Mouse (Mus musculus) CH12.LX (cell line): Measurements from ENCODE around the gene Zc2hc1b. TPM values are rescaled to one million over a fixed set of nuclear protein-coding genes. Genes with fewer than 3 reads are reported as not detected.
"Not testable (repeated sequence)": the region's sequence is repeated elsewhere in the genome, so short reads cannot be mapped to it uniquely, and the experiment has no call there.

Experiments used
- DNase-seq: peaks from one replicate; pipeline ENCODE4 v3.0.0-alpha.2; 2013; ENCODE audit errors: extremely low read depth
- H3K27ac ChIP-seq: 2 replicates; pipeline ENCODE4 v1.5.1; 2012; ENCODE audit warnings: low read depth, mild to moderate bottlenecking, control low read depth, moderate library complexity; ENCODE audit not compliant: insufficient read depth
- H3K27me3 ChIP-seq: replicated peaks from 2 replicates; pipeline ENCODE3; 2012; ENCODE audit warnings: inconsistent platforms
- H3K36me3 ChIP-seq, 2 experiments: replicated peaks in 1 of 2; 2 replicates each; pipeline versions ENCODE3 to v1.6.1; 2012; ENCODE audit warnings: inconsistent platforms in 1 of 2, low read length in 1 of 2, mild to moderate bottlenecking in 1 of 2, mixed read lengths in 1 of 2, moderate library complexity in 1 of 2; ENCODE audit not compliant: control insufficient read depth in 1 of 2, insufficient read depth in 1 of 2
- H3K4me1 ChIP-seq, 2 experiments: 2 replicates each; pipeline ENCODE4 v1.6.1; 2012; ENCODE audit warnings: inconsistent platforms in 1 of 2, moderate library complexity in 1 of 2; ENCODE audit not compliant: insufficient read depth in 2 of 2, control insufficient read depth in 1 of 2
- H3K4me2 ChIP-seq: 2 replicates; pipeline ENCODE4 v1.6.1; 2012; ENCODE audit warnings: low read depth, mild to moderate bottlenecking, control low read depth; ENCODE audit not compliant: poor library complexity, insufficient read depth, severe bottlenecking
- H3K4me3 ChIP-seq, 3 experiments: fragments of 150-350 bp in 1 of 3; sonication (generic) in 1 of 3; replicated peaks in 1 of 3; 2 replicates each; pipeline versions ENCODE3 to v1.5.1; 2011 to 2012; ENCODE audit warnings: low read depth in 2 of 3, low read length in 2 of 3, mild to moderate bottlenecking in 2 of 3, moderate library complexity in 2 of 3, control low read depth in 1 of 3, improper control_type of control experiment in 1 of 3, inconsistent platforms in 1 of 3, mixed read lengths in 1 of 3; ENCODE audit not compliant: poor library complexity in 1 of 3
- H3K79me2 ChIP-seq: replicated peaks from 2 replicates; pipeline ENCODE4 v1.6.1; 2012; ENCODE audit warnings: mild to moderate bottlenecking, moderate library complexity; ENCODE audit not compliant: control insufficient read depth, poor library complexity, insufficient read depth, severe bottlenecking; ENCODE audit errors: extremely low read depth
- H3K9ac ChIP-seq: 2 replicates; pipeline ENCODE4 v1.6.1; 2012; ENCODE audit warnings: low read depth, mild to moderate bottlenecking, control low read depth, moderate library complexity; ENCODE audit not compliant: insufficient read depth
- H3K9me3 ChIP-seq: replicated peaks from 2 replicates; pipeline ENCODE3; 2012; ENCODE audit warnings: low read length, inconsistent platforms, mixed read lengths
- CHD1 ChIP-seq: IDR thresholded peaks from 2 replicates; pipeline ENCODE4 v1.6.1; 2012; ENCODE audit warnings: low read depth, low read length, improper control_type of control experiment, inconsistent platforms
- CTCF ChIP-seq, 2 experiments: IDR thresholded peaks in 1 of 2; conservative IDR thresholded peaks in 1 of 2; 2 replicates each; pipeline ENCODE4 v1.5.1; 2011 to 2012; ENCODE audit warnings: low read depth in 2 of 2, low read length in 2 of 2, improper control_type of control experiment in 1 of 2, inconsistent platforms in 1 of 2, mild to moderate bottlenecking in 1 of 2, moderate library complexity in 1 of 2
- E2F4 ChIP-seq: IDR thresholded peaks from 2 replicates; pipeline ENCODE4 v1.6.1; 2011; ENCODE audit warnings: low read depth, low read length, improper control_type of control experiment; ENCODE audit not compliant: insufficient replicate concordance
- ELF1 ChIP-seq: IDR thresholded peaks from 2 replicates; pipeline ENCODE4 v1.6.1; 2014; ENCODE audit warnings: low read depth, mild to moderate bottlenecking, inconsistent platforms, low read length, improper control_type of control experiment
- HCFC1 ChIP-seq: IDR thresholded peaks from 2 replicates; pipeline ENCODE4 v1.6.1; 2012; ENCODE audit warnings: low read depth, mild to moderate bottlenecking, inconsistent platforms, low read length, improper control_type of control experiment
- IRF4 ChIP-seq: IDR thresholded peaks from 2 replicates; pipeline ENCODE4 v1.6.1; 2014; ENCODE audit warnings: low read depth, mild to moderate bottlenecking, inconsistent platforms, low read length, improper control_type of control experiment
- JUND ChIP-seq: conservative IDR thresholded peaks from 2 replicates; pipeline ENCODE4 v1.6.1; 2011; ENCODE audit warnings: low read depth, low read length, improper control_type of control experiment
- KAT2A ChIP-seq: IDR thresholded peaks from 2 replicates; pipeline ENCODE4 v1.6.1; 2012; ENCODE audit warnings: low read length, improper control_type of control experiment, inconsistent platforms; ENCODE audit not compliant: insufficient replicate concordance
- MAFK ChIP-seq: IDR thresholded peaks from 2 replicates; pipeline ENCODE4 v1.6.1; 2011; ENCODE audit warnings: low read length, improper control_type of control experiment; ENCODE audit not compliant: insufficient replicate concordance
- MAX ChIP-seq: IDR thresholded peaks from 2 replicates; pipeline ENCODE4 v1.6.1; 2011; ENCODE audit warnings: low read length, improper control_type of control experiment
- MAZ ChIP-seq: IDR thresholded peaks from 2 replicates; pipeline ENCODE4 v1.6.1; 2012; ENCODE audit warnings: low read depth, mild to moderate bottlenecking, inconsistent platforms, low read length, improper control_type of control experiment, moderate library complexity
- MEF2A ChIP-seq: IDR thresholded peaks from 2 replicates; pipeline ENCODE4 v1.6.1; 2014; ENCODE audit warnings: low read depth, mild to moderate bottlenecking, inconsistent platforms, low read length, improper control_type of control experiment, borderline replicate concordance
- MXI1 ChIP-seq: IDR thresholded peaks from 2 replicates; pipeline ENCODE4 v1.6.1; 2011; ENCODE audit warnings: mild to moderate bottlenecking, low read depth, low read length, improper control_type of control experiment
- MYC ChIP-seq: IDR thresholded peaks from 2 replicates; pipeline ENCODE4 v1.6.1; 2011; ENCODE audit warnings: low read depth, mild to moderate bottlenecking, improper control_type of control experiment, low read length
- POLR2A ChIP-seq: IDR thresholded peaks from 2 replicates; pipeline ENCODE4 v1.6.1; 2011; ENCODE audit warnings: low read depth, mild to moderate bottlenecking, improper control_type of control experiment, low read length
- POLR2AphosphoS2 ChIP-seq: IDR thresholded peaks from 2 replicates; pipeline ENCODE4 v1.6.1; 2011; ENCODE audit warnings: low read depth, low read length, improper control_type of control experiment
- SIN3A ChIP-seq: IDR thresholded peaks from 2 replicates; pipeline ENCODE4 v1.6.1; 2012; ENCODE audit warnings: low read length, improper control_type of control experiment, inconsistent platforms
- SMC3 ChIP-seq: IDR thresholded peaks from 2 replicates; pipeline ENCODE4 v1.6.1; 2011; ENCODE audit warnings: low read depth, low read length, improper control_type of control experiment
- TBP ChIP-seq: conservative IDR thresholded peaks from 2 replicates; pipeline ENCODE4 v1.6.1; 2011; ENCODE audit warnings: low read depth, low read length, improper control_type of control experiment
- UBTF ChIP-seq: IDR thresholded peaks from 2 replicates; pipeline ENCODE4 v1.6.1; 2012; ENCODE audit warnings: low read depth, mild to moderate bottlenecking, inconsistent platforms, low read length, improper control_type of control experiment, moderate library complexity
- USF1 ChIP-seq: IDR thresholded peaks from 2 replicates; pipeline ENCODE4 v1.6.1; 2014; ENCODE audit warnings: low read depth, mild to moderate bottlenecking, inconsistent platforms, low read length, improper control_type of control experiment
- ZC3H11A ChIP-seq: IDR thresholded peaks from 2 replicates; pipeline ENCODE4 v1.6.1; 2012; ENCODE audit warnings: low read depth, mild to moderate bottlenecking, inconsistent platforms, low read length, improper control_type of control experiment
- ZKSCAN1 ChIP-seq: IDR thresholded peaks from 2 replicates; pipeline ENCODE4 v1.6.1; 2012; ENCODE audit warnings: low read depth, inconsistent platforms, low read length, improper control_type of control experiment, borderline replicate concordance
- ZNF384 ChIP-seq: IDR thresholded peaks from 2 replicates; pipeline ENCODE4 v1.6.1; 2012; ENCODE audit warnings: low read depth, low read length, improper control_type of control experiment, inconsistent platforms
- dilution Hi-C: fragments of 300-500 bp; cut with MboI; formaldehyde crosslinking; loops from 2 replicates; pipeline ENCODE4 v1.14.3; 2020; ENCODE audit warnings: low sequenced_read_pairs; ENCODE audit not compliant: extremely low pct_unique_long_range_greater_than_20kb, extremely low pct_ligation_motif_present
- in situ Hi-C: fragments of 300-500 bp; cut with MboI; formaldehyde crosslinking; loops from 3 replicates; pipeline ENCODE4 v1.14.3; 2019; ENCODE audit warnings: low sequenced_read_pairs, low pct_ligation_motif_present, low pct_unique_long_range_greater_than_20kb, mixed read lengths
- polyA plus RNA-seq: library from polyadenylated mRNA; unstranded; fragments of >175 nt; gene quantifications from 2 replicates; pipeline ENCODE4 v1.2.1, GENCODE M21; 2012; ENCODE audit warnings: low read depth; ENCODE audit not compliant: insufficient read length
- total RNA-seq, 2 experiments: library from RNA; depleted of rRNA; stranded (reverse); fragments of 300-350 nt in 1 of 2; fragments of >200 nt in 1 of 2; gene quantifications; 2 replicates each; pipeline ENCODE4 v1.2.3; 2012 to 2014

Zc2hc1b gene
- total and polyA plus RNA-seq, 3 experiments: not detected

- no peak overlapping the region for H3K4me2 ChIP-seq
- in situ Hi-C loops: no loop called here
- H3K9ac ChIP-seq: no peak overlapping the region
- peaks cover 5% of the 10 kb centered on the region for H3K79me2 ChIP-seq
- no peak overlapping the region for H3K27ac ChIP-seq
- H3K36me3 ChIP-seq: no peaks in the 10 kb centered on the region
- dilution Hi-C loops: no loop called here
- DNase-seq: no peak
- H3K4me1 ChIP-seq: peaks cover 0 to 6% of the 10 kb centered on the region in 2 experiments; a peak in 2 of 4 replicates
- no peaks in the 10 kb centered on the region for H3K27me3 ChIP-seq
- no peak overlapping the region for H3K4me3 ChIP-seq
- peaks cover 4% of the 10 kb centered on the region for H3K9me3 ChIP-seq
- TF ChIP-seq ZC3H11A (no peak), UBTF (no peak), ZKSCAN1 (no peak)
These were observed 19.2 kb upstream of the Zc2hc1b start for GRCm38 (mm10) chr10:13196872-13197507.

DNA sequence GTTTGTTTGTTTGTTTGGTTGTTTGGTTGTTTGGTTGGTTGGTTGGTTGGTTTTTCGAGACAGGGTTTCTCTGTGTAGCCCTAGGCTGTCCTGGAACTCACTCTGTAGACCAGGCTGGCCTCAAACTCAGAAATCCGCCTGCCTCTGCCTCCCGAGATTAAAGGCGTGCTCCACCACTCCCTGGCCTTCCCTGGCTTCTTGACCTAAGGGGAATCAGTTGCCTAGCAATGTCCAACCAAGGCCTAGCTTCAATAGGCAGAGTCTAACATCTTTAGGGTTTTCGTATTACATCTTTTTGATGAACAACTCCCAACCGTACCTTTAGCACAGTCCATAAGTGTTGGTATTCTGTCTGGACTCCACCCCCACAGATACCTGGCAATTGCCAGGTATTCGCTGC lies 15.7 kb upstream of the Zc2hc1b start:
- H3K4me2 ChIP-seq, H3K27me3 ChIP-seq, H3K9ac ChIP-seq, H3K9me3 ChIP-seq, dilution Hi-C loops, DNase-seq, H3K27ac ChIP-seq, H3K79me2 ChIP-seq, in situ Hi-C loops: not testable (repeated sequence)
- H3K4me1 ChIP-seq: peaks cover 3 to 18% of the 10 kb centered on the region in 2 experiments; a peak in 2 of 4 replicates
- H3K36me3 ChIP-seq: peaks cover 19 to 22% of the 10 kb centered on the region in 2 experiments
- H3K4me3 ChIP-seq: peak overlapping the region in 1 of 3 experiments; percentile 43

DNA sequence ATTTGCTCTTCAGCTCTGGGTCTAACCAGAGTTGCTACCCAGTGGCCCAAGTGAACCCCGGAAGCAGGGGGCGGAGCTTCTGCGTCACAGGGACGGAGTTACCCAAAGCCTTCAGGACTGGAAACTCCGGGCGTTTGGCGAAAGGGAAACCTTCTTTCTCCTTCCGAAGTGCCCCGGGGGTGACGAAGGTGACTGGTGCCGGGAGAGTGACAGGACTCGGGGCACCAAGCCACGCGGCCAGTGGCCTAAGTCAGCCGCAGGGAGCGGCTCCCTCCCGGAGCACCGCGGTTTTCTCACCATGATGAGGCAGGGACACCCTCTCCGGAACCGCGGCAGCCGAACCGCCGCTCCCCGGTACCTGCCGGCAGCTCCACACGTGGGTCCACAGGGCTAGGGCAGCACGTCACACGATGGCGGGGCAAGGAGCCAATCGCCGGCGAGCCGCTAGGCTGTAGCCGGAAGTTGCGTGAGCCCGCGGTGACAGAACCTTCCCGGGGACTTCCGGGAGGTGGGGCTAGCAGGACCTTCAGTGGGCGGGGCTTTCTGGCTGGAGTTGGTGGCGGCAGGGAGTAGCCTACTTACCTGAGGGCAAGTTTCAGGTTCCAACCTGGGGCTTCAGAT lies 15.0 kb upstream of the Zc2hc1b start, which contains the start of gene Ltv1:
Gene Ltv1, minus strand, starts transcription at position 438 of the 621 bp plus-strand sequence.
- peaks cover 9% of the 10 kb centered on the region for H3K79me2 ChIP-seq
- no peaks in the 10 kb centered on the region for H3K27me3 ChIP-seq
- peak within 1 kb of the TSS; percentile 89 for H3K4me2 ChIP-seq
- peaks cover 23 to 28% of the 10 kb centered on the region in 2 experiments for H3K36me3 ChIP-seq
- no peaks in the 10 kb centered on the region for H3K9me3 ChIP-seq
- H3K4me3 ChIP-seq: peak within 1 kb of the TSS; percentile 81 to 99 (median 94)
- dilution Hi-C loops: no loop called here
- H3K9ac ChIP-seq: peak within 1 kb of the TSS; percentile 94
- peak; percentile 95 for DNase-seq
- peak within 1 kb of the TSS; percentile 85 for H3K27ac ChIP-seq
- peaks cover 3 to 18% of the 10 kb centered on the region in 2 experiments; a peak in 2 of 4 replicates for H3K4me1 ChIP-seq
- in situ Hi-C loops: no loop called here
- no peak for TF ChIP-seq CHD1
- peak; percentile 86 for TF ChIP-seq SIN3A
- no peak for TF ChIP-seq ZKSCAN1
- peak; percentile 99 for TF ChIP-seq MXI1
- TF ChIP-seq MYC: peak; percentile 94
- TF ChIP-seq JUND: no peak
- no peak for TF ChIP-seq ZNF384
- no peak for TF ChIP-seq MAZ
- peak; percentile 96 for TF ChIP-seq ELF1
- TF ChIP-seq TBP: 0 out of 2 replicates have a peak, but pooled peaks have one; percentile 44
- 0 out of 2 replicates have a peak, but pooled peaks have one; percentile 45 for TF ChIP-seq KAT2A
- TF ChIP-seq MAX: peak; percentile 91
- peak; percentile 82 for TF ChIP-seq HCFC1
- TF ChIP-seq E2F4: no peak
- no peak for TF ChIP-seq POLR2AphosphoS2
- peak; percentile 34; the same call in 1 of the 2 replicates for TF ChIP-seq MEF2A
- no peak for TF ChIP-seq CTCF (conservative IDR thresholded peaks at IDR 0.05 in 1 of 2, IDR thresholded peaks at IDR 0.05 in 1 of 2; ENCODE audit: low read depth in 2 of 2, low read length in 2 of 2)
- TF ChIP-seq POLR2A: peak; percentile 78
- TF ChIP-seq SMC3: no peak
- peak; percentile 29 for TF ChIP-seq USF1
- TF ChIP-seq IRF4: peak; percentile 5; the same call in 1 of the 2 replicates
- TF ChIP-seq MAFK: no peak
